Mouse (Mus musculus) testis, adult 2 months (tissue): ENCODE data around the gene Foxf1. TPM values are rescaled to one million over a fixed set of nuclear protein-coding genes. Genes with fewer than 3 reads are reported as not detected.

ENCODE experiments used
- H3K27ac ChIP-seq: fragments of 200-500 bp; 2 replicates; pipeline ENCODE4 v1.5.1; 2012; ENCODE audit warnings: low read depth, low read length; ENCODE audit not compliant: control insufficient read depth, insufficient read depth
- H3K27me3 ChIP-seq: fragments of 200-500 bp; 2 replicates; pipeline ENCODE4 v1.6.1; 2012; ENCODE audit warnings: mild to moderate bottlenecking, low read length, moderate library complexity; ENCODE audit not compliant: control insufficient read depth, insufficient read depth
- H3K36me3 ChIP-seq: fragments of 200-500 bp; 2 replicates; pipeline ENCODE4 v1.6.1; 2012; ENCODE audit warnings: mild to moderate bottlenecking, low read length; ENCODE audit not compliant: control insufficient read depth, insufficient read depth
- H3K4me1 ChIP-seq: fragments of 200-500 bp; 2 replicates; pipeline ENCODE4 v1.6.1; 2012; ENCODE audit warnings: low read length; ENCODE audit not compliant: control insufficient read depth, insufficient read depth
- H3K4me3 ChIP-seq: fragments of 200-500 bp; 2 replicates; pipeline ENCODE4 v1.5.1; 2012; ENCODE audit warnings: low read depth, mild to moderate bottlenecking, low read length, moderate library complexity, mixed read lengths; ENCODE audit not compliant: control insufficient read depth
- CTCF ChIP-seq: fragments of 200-500 bp; IDR thresholded peaks from 2 replicates; pipeline ENCODE4 v1.5.1; 2012; ENCODE audit warnings: low read depth, mild to moderate bottlenecking, inconsistent platforms, low read length, moderate library complexity; ENCODE audit not compliant: control insufficient read depth, insufficient read depth, insufficient replicate concordance
- POLR2A ChIP-seq: fragments of 200-500 bp; IDR thresholded peaks from 2 replicates; pipeline ENCODE4 v1.6.1; 2012; ENCODE audit warnings: low read depth, mild to moderate bottlenecking, inconsistent platforms, low read length, moderate library complexity; ENCODE audit not compliant: control insufficient read depth
- polyA plus RNA-seq: library from polyadenylated mRNA; depleted of rRNA; stranded (reverse); fragments of >200 nt; gene quantifications from 2 replicates; pipeline ENCODE4 v1.2.3, GENCODE M21; 2012

Foxf1 gene
- polyA plus RNA-seq, 1 experiment = 0.98 TPM

GRCm38 (mm10) chr8:121121704-121122103, 37.5 kb downstream of the Foxf1 start:
- TF ChIP-seq CTCF = no peak
- TF ChIP-seq POLR2A = no peak
- Histone ChIP-seq H3K27ac (no peak overlapping the region), H3K4me3 (no peak overlapping the region), H3K36me3 (no peaks in the 10 kb centered on the region), H3K27me3 (peaks cover 2% of the 10 kb centered on the region), H3K4me1 (peaks cover 6% of the 10 kb centered on the region; the same call in 1 of the 2 replicates)

- Histone ChIP-seq H3K4me1 (peaks cover 4% of the 10 kb centered on the region; the same call in 1 of the 2 replicates), H3K27ac (no peak overlapping the region), H3K36me3 (no peaks in the 10 kb centered on the region), H3K4me3 (no peak overlapping the region), H3K27me3 (peaks cover 2% of the 10 kb centered on the region)
- no peak for TF ChIP-seq POLR2A
- no peak for TF ChIP-seq CTCF
Measured at GRCm38 (mm10) chr8:121122368-121122767, 38.2 kb downstream of the Foxf1 start.

GRCm38 (mm10) chr8:121123113-121123512, 38.9 kb downstream of the Foxf1 start:
- H3K4me3 ChIP-seq = no peak overlapping the region
- peaks cover 4% of the 10 kb centered on the region; the same call in 1 of the 2 replicates for H3K4me1 ChIP-seq
- H3K27me3 ChIP-seq = peaks cover 1% of the 10 kb centered on the region
- TF ChIP-seq CTCF (no peak), POLR2A (no peak)
- H3K36me3 ChIP-seq = no peaks in the 10 kb centered on the region
- no peak overlapping the region for H3K27ac ChIP-seq

- Histone ChIP-seq H3K27me3 (no peaks in the 10 kb centered on the region; the same call in none of the 2 replicates), H3K4me3 (no peak overlapping the region), H3K36me3 (no peaks in the 10 kb centered on the region), H3K27ac (no peak overlapping the region), H3K4me1 (peaks cover 7% of the 10 kb centered on the region)
- TF ChIP-seq POLR2A (no peak), CTCF (no peak)
Measured at GRCm38 (mm10) chr8:121124547-121125239, 40.5 kb downstream of the Foxf1 start.

- Histone ChIP-seq H3K27ac (no peak overlapping the region), H3K4me1 (peaks cover 7% of the 10 kb centered on the region), H3K4me3 (no peak overlapping the region), H3K27me3 (no peaks in the 10 kb centered on the region; the same call in none of the 2 replicates), H3K36me3 (no peaks in the 10 kb centered on the region)
- TF ChIP-seq POLR2A (no peak), CTCF (peak; percentile 6; the same call in 1 of the 2 replicates)
Measured at GRCm38 (mm10) chr8:121125311-121125876, 41.2 kb downstream of the Foxf1 start.

GRCm38 (mm10) chr8:121126191-121126590, 42.0 kb downstream of the Foxf1 start:
- Histone ChIP-seq H3K36me3 (no peaks in the 10 kb centered on the region), H3K27me3 (no peaks in the 10 kb centered on the region; the same call in none of the 2 replicates), H3K4me3 (no peak overlapping the region), H3K27ac (no peak overlapping the region), H3K4me1 (peaks cover 7% of the 10 kb centered on the region)
- TF ChIP-seq POLR2A (no peak), CTCF (no peak)

GRCm38 (mm10) chr8:121126694-121127093, 42.5 kb downstream of the Foxf1 start:
- Histone ChIP-seq H3K27me3 (no peaks in the 10 kb centered on the region; the same call in none of the 2 replicates), H3K4me3 (no peak overlapping the region), H3K27ac (no peak overlapping the region), H3K36me3 (no peaks in the 10 kb centered on the region), H3K4me1 (peaks cover 7% of the 10 kb centered on the region)
- TF ChIP-seq CTCF (no peak), POLR2A (no peak)
